Mouse (Mus musculus): Measurements from ENCODE around the gene Gm5849. TPM values are rescaled to one million over a fixed set of nuclear protein-coding genes. Genes with fewer than 3 reads are reported as not detected.
"Not testable (repeated sequence)": the region's sequence is repeated elsewhere in the genome, so short reads cannot be mapped to it uniquely, and the experiment has no call there.

The Gm5849 gene
- total RNA-seq (2022) = not detected

DNA sequence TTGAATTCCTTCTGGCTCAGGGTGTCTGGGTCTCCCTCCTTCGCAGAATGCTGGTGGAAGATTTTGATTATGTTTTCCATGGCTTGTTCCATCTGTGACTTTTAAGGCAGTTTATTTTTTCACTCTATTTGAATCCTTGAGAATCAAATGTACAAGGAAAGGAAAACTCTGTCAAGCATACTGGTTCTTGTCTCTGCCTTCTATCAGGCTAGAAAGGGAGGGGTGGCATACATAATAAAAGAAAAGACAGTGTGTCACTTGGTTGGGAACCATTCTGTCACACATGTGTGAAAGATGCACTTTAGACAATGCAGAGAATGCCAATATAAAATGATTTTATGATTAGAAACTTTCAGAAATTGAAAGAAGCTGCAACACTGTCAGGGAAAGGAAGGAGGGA lies at the start of gene Gm5849:
Gene Gm5849 (minus strand): TSS at position 101 of the 400 bp plus-strand sequence.
- DNase-seq (ENCODE audit: low spot score in 2 of 2) = not testable (repeated sequence)

DNA sequence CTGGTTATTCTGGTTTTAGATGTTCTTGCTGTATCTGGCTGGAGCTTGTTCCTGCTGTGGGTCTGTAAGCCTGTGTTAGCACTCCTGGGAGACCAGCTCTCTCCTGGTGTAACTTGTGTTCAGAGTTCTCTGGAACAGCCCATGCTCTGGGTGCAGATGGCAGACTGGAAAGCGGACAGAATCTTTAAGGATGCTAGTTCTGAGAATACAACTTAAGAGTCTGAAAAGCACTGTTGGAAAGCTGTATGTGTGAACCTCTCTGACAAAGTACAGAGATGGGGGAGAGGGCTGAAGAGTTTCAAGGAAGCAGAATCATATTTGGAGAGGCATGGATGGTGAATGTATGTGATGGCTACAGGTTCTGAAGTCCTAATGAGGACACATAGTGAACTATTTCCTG lies 28.0 kb downstream of the Gm5849 start:
- peak in 1 of 2 experiments; percentile 5 for DNase-seq (ENCODE audit: low spot score in 2 of 2)

DNA sequence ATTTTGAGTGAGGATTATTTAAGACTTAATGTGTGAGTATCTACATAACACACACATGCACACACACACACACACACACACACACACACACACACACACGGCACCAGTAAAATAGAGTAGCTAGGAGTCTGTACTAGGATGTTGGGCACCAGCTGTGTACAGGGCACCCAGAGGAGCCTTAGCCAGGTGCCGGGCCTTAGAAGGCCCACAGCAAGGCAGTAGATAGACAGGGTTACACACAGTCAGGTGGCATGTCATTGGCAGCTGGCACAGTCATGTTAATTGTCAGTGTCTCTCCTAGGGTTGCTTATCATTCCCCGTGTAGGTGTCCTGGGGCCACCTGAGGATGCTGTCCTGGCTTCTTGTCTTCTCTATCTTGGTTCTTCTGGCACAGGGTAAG lies 51.1 kb downstream of the Gm5849 start, which contains the start of gene Pglyrp4:
Gene Pglyrp4 (plus strand): TSS at position 301 of the 400 bp plus-strand sequence.
- DNase-seq (ENCODE audit: low spot score in 2 of 2) = no peak

Other genes with a start within 250 kb of the Gm5849 start
- 100 to 1,000 TPM in 2 of 4 experiments, 10 to 100 TPM in 2; 85.4 to 115 (median 102) TPM for gene S100a16, start 240.6 kb downstream of the Gm5849 start, total RNA-seq (2022)
- 1 to 10 TPM in 3 of 4 experiments, under 1 TPM in 1; 0.74 to 1.9 (median 1.5) TPM for gene S100a3, start 217.3 kb downstream of the Gm5849 start, total RNA-seq (2022)
- gene S100a2, start 187.6 kb downstream of the Gm5849 start, total RNA-seq (2022) = not detected
- not detected for gene Gm42674, start 176.0 kb downstream of the Gm5849 start, total RNA-seq (2022)
- gene S100a4, start 174.1 kb downstream of the Gm5849 start, total RNA-seq (2022) = 1 to 10 TPM; 2.5 to 5.5 (median 4.9) TPM
- 1 to 10 TPM in 1 of 4 experiments, not detected in 3; 1.1 TPM for gene S100a5, start 169.4 kb downstream of the Gm5849 start, total RNA-seq (2022)
- 10 to 100 TPM; 24.1 to 52.2 (median 38.7) TPM for gene S100a6, start 165.0 kb downstream of the Gm5849 start, total RNA-seq (2022)
- 1 to 10 TPM in 2 of 4 experiments, under 1 TPM in 2; 0.38 to 1.1 (median 0.91) TPM for gene S100a7a, start 123.9 kb downstream of the Gm5849 start, total RNA-seq (2022)
- gene S100a8, start 108.9 kb downstream of the Gm5849 start, total RNA-seq (2022) = 1 to 10 TPM in 1 of 4 experiments, not detected in 3; 1.7 TPM
- gene S100a9, start 82.2 kb downstream of the Gm5849 start, total RNA-seq (2022) = not detected
- not detected for gene Pglyrp4, start 51.0 kb downstream of the Gm5849 start, total RNA-seq (2022)

Data from left cerebral cortex, adult 8-10 months (tissue).